Mouse (Mus musculus): ENCODE data around the gene Gm26657.

Gene Gm26657

DNA sequence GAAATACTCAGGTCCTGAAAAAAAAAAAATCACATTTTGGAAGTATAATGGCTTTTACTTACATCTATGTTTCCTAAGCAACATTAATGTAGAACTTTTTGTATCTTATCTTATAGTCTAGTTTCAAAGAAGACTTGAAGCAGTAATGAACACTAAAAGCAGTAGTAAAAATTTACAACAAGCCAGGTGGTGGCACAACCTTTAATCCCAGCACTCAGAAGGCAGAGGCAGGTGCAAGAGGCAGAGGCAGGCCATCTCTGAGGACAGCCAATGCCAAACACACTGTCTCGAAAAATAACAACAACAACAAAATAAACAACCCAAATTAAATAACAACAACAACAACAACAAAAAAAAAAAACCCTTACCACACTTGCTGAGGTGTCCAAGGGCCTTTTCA lies 31.2 kb downstream of the Gm26657 start:
- no peak overlapping the region for H3K4me3 ChIP-seq (replicated peaks; ENCODE audit: low read length)
- peaks cover 98% of the 10 kb centered on the region for H3K36me3 ChIP-seq (ENCODE audit: insufficient read depth, low read length)
- TF ChIP-seq POU5F1 (IDR thresholded peaks at IDR 0.05; ENCODE audit: borderline replicate concordance, low read length) (no peak), NANOG (IDR thresholded peaks at IDR 0.05; ENCODE audit: borderline replicate concordance, low read length) (no peak), CTCF (conservative IDR thresholded peaks at IDR 0.05; ENCODE audit: low read length) (no peak)
- H3K9me3 ChIP-seq (ENCODE audit: low read length): no peaks in the 10 kb centered on the region
- peaks cover 7% of the 10 kb centered on the region; the same call in 1 of the 2 replicates for H3K4me1 ChIP-seq (replicated peaks; ENCODE audit: low read depth, low read length)
- no peaks in the 10 kb centered on the region for H3K27me3 ChIP-seq (ENCODE audit: insufficient read depth, low read length)
